Mouse (Mus musculus) heart, adult 11 months (tissue): Measurements from ENCODE around the gene Dtx3.
"Not testable (repeated sequence)": the region's sequence is repeated elsewhere in the genome, so short reads cannot be mapped to it uniquely, and the experiment has no call there.

Experiments used
- DNase-seq: peaks from one replicate; pipeline ENCODE4 v3.0.0; 2022

Gene Dtx3

DNA sequence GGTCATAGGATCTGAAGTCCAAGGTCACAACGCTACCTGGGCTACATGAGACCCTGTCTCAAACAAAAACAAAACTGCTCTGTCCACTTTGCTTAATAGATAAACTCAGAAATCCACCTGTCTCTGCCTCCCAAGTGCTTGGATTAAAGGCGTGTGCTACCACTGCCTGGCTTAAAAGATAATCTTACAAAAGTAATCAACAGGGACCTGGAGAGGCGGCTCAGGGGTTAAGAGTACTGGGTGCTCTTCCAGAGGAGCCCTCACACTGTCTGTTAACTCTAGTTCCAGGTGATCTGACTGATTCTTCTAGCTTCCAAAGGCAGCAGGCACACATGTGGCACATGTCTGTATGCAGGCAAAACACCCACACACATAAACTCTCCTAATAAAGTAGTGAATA is 7.6 kb upstream of the Dtx3 start:
- DNase-seq: no peak

DNA sequence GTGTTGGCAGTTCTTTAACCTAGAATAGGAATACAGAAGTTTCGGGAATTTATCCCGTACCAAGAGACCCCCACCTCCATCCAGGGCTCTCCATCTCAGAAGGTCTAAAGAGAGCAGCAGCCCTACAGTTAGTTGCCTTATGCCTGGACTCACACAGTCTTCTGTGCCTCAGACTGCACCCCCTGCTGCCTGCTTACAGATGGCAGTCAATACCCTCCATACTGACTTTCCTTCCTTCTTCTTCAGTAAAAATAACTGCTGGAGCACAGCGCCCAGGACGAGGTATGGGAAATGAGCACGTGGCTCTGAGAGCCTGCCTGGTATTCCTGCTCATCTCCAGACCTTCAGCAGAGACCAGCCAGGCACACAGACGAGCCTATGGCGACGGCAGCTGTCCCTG is 4.8 kb upstream of the Dtx3 start:
- peak; percentile 85 for DNase-seq

DNA sequence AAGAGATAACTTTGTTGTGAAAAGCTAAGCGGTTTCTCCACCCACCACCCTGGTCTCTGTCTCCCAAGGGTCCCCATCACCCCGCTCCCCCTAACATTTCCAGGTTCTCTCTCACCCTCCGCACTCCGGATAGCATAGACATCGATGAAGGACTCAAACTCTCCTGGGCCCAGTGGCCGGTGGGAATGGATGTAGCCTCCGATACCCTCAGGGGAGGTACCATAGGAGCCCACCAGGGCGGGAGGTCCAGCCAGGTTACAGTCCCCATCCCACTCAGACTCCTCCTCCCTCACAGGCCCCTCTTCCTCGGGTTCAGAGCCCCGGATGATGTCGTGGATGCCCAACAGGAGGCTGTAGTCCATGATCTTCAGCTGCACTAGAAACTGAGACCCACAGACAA is 3.9 kb upstream of the Dtx3 start:
- peak; percentile 93 for DNase-seq

DNA sequence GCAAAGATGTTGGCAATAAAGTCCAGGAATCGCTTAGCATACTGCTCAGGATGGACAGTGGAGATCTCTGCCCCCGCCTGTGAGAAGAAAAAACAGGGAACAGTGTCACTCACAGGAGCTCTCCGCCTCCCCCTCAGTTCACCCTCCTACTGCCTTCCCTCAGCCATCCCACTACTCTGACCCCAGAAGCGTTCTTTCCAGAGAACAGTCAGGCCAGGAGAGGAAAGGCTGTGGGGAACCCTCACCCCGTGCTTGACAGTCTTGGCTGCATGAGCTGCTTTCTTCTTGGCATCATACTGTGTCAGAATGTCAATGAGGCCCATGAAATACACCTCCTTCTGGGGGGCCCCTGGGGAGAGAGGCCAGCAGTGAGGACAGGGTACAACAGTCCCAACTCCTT is 3.5 kb upstream of the Dtx3 start:
- peak; percentile 92 for DNase-seq

DNA sequence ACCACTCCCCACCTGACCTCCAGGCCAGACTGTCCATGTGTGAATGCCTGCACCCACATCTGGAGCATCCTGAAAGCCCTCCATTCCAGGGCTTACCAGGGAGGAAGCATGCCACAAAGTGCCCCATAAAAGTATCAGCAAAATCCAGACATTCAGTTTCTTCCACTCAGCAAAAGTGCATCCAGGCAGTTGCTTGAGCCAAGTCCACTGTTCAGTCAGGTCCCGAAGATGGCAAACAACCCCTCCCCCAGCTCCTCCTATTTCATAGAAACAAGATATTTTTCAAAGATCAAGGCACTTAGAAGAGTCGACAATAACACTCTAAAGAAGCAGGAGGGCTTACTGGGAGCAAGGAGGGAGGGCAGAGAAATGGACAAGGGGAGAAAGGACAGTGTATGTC is 3.0 kb upstream of the Dtx3 start:
- DNase-seq: no peak

DNA sequence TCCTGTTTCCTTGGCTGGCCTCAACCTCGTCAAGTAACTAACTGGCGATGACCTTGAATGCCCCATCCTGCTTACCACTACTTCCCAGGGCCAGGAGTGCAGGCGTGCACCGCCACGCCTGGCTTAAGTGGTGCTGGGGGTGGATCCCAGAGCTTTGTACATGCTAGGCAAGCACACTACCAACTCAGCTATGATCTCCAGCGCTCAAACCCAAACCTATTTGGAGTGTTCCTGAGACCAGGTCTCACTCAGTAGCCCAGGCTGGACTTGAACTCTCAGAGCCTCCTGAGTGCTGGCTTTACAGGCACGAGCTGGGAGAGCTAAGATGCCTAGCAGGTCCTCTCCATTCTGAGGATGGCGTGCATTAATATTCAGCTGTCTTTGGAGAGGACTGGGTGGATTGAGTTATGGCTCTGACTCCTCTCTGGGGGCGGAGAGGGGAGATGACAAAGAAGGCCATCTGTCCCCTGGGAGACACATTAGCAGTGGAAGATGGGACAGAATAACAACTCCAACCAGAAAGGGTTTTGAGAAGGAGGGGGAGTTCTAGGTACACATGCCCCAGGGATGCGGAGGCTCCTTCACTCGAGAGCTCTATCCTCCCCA is 2.1 kb upstream of the Dtx3 start:
- peak; percentile 91 for DNase-seq

DNA sequence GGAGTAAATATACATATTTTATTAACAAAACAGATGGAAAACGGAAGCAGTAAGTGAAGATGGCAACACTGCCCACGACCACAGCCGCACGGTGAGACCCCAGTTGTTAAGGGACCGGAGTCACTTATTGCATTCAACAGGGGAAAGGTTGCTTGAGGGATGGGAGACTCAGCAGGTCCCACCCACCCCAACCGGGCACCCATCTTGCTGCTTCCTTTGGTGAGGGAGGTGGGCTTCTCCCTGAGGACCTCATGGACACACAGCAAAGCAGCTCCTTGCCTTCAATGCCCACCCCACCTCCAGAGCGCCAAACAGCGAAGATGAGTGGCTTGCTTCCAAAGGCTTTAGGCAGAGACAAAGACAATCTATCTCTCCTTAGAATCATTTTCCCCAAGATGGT is 1.6 kb upstream of the Dtx3 start:
- peak; percentile 93 for DNase-seq

DNA sequence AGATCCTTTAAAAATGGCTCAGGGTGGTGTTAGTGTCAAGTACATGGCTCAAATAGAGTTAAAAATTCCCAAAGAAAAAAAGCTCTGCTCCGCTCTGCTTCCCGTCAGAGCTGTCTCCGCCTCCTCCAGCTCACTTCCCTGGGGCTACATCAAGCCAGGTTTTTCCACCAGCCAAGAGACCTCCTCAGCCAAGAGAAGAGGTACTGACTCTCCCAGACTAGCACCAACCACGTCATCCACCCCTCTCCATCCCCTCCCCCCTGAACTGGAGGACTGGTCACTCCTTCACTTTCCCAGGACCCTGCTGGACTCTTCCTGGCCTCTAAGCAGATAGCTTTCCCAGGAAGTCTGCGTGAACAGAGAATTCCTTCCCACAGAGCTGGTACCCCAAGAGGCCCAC is 864 bp upstream of the Dtx3 start:
- DNase-seq: peak; percentile 99

DNA sequence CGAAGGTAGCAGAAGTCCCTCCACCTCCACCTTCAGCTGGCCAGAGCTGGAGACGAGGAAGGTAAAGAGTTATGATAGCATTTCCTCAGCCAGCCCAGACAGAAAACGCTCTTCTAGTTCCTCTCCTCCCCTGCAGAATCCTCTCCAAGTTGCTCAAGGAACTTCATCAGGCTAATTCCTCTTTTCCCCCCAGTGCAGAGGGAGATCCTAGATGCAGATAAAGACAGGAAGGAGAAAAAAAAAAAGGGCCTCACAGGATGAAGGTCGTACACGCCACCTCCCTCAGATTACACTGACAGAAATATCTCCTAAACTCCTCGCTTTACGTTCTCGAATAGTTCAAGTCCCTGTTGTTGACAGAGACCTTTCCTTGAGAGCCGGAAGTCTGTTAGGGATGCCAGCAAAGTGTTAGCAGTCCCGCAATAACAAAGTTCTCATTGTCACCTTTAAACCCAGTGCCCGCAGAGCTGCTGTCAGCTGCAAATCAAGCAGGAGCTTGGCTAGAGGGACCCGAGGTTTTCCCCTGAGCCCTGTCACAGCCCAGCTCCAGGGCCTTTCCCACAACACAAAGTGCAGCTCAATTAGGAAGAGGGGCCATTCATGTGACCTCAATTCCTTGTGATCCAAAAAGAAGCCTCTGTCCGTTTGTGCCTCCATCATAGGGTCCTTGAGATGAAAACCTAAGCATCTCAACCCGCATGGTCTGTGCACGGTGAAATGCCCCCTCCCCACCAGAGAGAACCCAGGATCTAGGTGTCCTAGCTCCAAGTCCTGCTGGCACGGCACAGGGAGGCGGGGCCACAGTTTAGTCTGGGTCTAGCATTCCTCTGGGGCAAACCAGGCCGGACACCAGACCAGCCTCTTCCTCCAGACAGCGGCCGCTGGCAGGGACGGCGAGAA is 850 bp downstream of the Dtx3 start:
- DNase-seq: peak; percentile 98

DNA sequence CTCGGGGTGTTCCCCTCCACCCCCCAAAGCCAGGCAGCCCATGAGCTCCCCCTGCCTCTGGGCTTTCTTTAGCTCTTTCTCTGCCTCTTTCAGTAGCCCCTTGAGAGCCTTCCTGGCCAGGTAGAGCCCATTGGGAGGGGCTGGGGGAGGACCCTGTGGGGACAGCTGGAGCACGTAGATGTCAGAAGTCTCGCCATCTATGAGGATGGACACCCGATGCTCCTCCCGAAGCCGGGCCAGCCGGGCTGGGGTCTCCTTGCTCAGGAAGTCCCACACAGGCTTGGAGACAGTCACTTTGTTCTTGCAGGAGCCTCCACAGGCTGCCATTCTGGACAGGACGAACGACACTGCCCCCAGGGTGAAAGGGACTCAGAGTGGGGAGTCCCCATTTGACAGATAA is 2.5 kb downstream of the Dtx3 start:
- peak; percentile 93 for DNase-seq

DNA sequence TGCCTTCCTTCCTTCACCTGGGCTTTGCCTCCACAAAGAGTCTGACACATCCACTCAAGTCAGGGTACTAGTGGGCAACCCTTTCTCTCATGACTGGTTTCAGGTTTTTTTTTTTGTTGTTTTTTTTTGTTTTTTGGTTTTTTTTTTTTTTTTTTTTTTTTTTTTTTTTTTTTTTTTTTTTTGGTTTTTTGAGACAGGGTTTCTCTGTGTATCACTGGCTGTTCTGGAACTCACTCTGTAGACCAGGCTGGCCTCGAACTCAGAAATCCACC is 3.5 kb downstream of the Dtx3 start:
- DNase-seq: not testable (repeated sequence)

DNA sequence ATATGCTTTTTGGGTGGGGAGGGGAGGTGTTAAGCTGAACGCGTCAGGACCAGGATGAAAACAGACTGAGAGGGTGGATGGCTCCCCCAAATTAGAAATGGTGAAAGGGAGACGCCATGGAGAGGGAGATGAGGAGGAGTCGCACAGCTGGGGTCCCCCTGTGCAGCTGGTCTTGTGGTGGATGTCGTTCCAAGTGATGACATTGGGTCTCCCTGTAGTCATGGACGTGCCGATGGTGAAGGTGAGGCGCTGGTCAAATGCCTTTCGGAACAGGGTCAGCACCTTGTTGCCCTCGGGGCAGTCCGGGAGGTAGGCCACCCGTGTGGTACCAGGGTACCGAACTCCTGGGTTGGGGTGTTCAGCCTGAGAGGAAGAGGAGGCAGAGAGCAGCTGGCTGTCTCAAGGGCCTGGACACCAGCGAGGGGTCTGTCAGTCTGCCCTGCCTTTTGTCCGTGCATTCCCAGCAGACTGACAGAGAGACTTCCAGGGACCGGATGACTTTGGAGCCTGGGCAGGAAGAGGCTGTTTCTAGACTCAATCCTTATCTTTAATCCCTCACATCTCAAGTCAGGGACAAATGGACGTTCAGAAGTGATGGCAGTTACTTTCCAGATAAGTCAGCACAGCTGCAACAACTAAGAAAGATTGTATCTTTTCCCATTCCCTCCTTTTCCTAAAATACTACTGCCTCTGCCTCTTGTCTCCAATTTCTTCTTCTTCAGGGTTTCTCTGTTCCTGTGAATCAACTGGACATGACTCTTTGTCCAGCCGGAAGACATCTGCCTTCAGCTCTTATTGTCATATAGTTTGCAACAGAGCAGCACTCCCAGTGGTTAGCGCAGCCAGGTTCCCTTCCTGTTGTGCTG is 4.1 kb downstream of the Dtx3 start:
- DNase-seq: peak; percentile 94

DNA sequence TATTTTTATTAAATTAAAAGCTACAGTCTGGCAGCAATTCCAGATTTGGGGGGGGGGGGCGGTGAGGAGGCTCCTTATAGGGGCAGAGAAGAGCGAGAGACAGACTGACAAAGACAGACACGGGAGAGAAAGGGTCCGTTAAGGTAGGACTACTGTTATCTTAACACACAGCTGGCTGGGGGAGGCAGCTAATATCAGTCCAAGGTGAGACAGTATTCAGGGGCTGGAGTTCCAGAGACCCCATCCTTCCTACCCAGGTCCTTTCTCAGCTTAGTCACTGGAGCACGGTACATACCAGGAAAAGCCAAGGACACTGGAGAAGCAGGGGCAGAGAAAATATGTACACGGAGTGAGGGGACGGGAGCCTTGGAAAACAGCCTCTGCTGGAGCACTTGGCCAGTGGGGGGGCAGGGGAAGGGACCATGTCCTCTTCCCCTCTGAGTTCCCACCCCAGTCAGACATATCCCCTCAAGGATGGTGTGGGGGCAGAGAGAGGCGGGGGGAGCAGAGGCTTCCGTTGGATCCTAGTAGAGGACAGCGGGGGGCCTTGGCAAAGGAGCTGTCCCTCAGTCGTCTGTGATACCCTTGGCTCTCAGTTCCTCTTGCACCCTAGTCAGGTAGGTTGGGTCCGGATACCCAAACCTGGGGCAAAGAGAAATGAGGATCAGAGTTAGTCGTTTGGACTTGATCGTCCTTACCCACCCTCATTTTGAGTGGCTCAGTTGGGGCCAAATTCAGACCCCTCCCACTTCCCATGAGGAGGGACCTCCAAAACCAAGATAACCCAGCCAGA is 4.9 kb downstream of the Dtx3 start:
- DNase-seq: peak; percentile 93

DNA sequence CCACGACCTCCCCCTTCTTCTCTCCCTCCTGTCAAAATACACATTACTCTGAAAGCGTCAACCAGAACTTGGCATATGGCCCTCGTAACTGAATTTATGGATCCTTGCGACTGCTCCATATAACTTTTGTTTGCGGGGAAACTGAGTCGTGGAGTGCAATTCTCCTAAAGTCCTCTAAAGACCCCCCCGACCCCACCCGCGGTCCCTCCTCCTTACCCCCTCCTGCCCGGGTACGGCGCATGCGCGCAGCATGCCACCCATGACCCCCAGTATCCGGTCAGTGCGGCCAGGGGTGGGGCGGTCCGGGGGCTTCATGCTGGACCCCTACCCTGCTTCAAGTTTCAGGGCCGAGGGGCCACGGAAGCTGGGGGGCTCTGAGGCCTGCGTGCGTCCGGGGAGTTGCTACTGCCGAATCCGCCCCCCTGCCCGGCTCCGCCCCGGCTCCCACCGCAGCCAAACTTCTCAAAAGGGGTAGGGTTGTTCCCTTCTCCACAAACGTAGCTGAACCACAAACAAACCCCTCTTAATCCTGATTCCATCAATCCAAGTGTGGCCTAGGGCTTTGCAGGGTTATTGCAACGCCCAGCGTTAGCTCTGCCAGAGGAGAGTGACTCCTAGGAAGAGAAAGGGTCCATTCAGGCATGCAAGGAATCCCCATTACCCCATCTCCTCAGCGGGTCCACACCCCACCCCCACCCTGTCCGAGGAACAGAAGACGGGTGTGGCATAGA is 5.7 kb downstream of the Dtx3 start, which contains the start of gene Arhgef25:
TSS of gene Arhgef25 (minus strand) at position 433 of the 731 bp plus-strand sequence.
- DNase-seq: peak; percentile 99

DNA sequence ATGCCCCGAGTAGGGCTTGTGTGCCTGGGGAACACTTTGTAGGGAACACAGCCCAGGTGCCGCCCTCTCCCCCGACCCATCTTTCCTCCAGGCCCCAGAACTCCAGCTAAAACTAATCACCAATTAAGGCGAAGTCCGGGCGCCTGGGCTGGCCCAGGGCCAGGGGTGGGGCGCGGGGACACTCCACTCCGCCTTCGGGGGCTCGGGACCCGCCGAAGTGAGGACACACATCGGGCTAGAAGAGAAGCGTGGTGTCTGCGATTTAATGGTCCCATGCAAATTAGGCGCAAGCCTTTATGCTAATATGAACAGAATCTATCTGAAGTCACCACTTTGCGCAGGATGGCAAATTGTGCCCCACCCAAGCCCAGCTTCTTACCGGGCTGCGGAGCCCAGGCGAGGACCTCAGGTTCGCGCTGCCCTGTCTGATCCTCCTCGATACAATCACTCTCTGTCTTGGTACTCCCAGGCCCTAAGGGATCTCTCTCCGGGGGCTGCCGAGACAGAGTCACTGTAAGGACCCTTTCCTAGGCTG is 6.3 kb downstream of the Dtx3 start:
- DNase-seq: peak; percentile 97

DNA sequence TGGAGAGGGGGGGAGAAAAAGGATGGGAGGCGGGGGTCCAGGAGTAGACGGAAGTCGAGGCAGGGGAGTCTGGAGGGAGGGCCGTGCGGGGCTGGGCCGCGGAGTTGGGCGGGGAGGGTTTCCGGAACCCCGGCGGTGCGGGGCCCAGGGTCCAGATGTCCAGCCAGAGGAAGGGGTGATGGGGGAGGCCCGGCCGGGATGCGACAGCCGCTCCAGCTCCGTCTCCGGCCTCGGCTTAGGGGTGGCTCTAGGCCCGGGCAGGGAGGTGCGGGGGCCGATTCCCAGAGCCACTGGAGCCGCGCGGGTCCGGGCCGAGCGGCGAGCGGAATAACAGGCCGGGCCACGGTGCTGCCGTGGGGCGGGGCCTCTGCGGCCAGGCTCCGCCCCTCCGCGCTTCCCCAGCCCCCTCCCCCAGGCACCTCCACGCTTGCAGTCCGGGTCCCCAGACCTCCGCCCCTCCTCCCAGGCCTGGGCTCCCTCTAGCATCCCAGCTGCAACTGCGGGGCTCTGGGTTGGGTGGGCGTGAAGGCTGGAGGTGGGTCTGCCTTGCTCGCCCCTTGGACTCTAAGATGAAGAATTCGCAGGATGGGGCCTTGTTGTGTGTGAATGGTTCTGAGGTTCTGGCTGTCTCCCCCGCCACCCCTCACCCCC is 6.9 kb downstream of the Dtx3 start:
- DNase-seq: peak; percentile 98

DNA sequence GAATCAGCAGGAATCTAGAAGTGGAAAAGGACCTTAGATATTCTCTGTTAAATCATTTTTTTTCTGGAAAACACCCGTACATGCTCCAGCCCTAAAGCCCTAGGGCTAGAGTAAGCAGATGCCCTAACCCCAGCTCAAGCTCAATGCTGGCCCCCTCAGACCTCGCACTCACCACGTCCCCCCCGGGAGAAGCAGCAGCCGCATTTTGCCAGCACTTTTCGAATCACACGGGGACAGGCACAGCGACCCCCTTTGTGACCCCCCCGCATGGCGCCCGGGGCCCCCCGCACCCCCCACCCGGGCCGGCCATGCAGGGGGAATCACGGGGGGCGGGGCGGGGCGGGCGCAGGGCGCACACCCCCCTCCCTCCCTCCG is 7.5 kb downstream of the Dtx3 start:
- DNase-seq: peak; percentile 93

DNA sequence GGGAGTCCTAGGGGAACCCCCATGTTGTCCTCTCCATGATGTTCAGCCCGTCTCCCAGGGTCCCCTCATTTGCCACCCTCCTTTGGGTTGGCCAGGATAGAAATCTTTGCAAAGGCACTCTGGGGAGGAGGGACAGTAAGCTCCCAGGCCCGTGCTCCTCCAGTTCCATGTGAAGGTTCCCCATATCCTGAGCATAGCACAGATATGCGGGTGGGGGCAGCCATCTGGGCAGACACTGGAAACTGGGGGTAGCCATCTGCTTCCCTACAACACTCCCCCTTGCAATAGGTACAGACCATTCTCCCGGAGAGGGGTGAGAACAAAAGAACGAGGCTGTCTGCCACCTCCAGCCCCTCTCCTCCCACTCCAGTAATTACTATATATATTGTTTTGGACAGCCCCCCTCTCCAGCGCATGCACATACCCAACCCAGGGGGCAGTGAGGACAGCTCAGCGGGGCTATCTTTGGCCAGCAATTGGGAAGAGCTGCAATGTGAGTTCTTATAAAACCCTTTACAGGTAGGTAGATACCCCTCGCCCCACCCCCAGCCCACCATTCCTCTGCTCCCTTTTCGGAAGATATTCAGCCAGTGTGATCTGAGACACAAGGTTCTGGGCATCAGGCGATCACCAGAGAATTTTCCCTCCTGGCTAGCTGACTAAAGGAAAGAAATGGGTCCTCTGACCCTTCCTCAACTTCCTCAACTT is 8.0 kb downstream of the Dtx3 start:
- DNase-seq: peak; percentile 89

DNA sequence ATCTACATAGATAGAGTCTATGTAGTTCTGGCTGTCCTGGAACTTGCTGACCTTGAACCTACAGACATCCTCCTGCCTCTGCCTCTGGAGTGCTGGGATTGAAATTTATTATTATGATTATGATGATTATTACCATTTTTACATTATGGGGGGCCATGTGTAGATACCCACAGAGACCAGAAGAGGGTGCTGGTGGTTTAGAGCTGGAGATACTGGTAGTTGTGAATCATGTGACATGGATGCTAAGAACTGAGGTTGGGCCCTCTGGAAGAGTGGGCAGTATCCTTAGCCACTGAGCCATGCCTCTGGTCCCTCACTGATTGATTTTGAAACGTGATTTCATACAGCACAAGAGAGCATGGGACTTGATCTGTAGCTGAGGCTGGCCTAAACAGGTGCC is 9.1 kb downstream of the Dtx3 start:
- no peak for DNase-seq

DNA sequence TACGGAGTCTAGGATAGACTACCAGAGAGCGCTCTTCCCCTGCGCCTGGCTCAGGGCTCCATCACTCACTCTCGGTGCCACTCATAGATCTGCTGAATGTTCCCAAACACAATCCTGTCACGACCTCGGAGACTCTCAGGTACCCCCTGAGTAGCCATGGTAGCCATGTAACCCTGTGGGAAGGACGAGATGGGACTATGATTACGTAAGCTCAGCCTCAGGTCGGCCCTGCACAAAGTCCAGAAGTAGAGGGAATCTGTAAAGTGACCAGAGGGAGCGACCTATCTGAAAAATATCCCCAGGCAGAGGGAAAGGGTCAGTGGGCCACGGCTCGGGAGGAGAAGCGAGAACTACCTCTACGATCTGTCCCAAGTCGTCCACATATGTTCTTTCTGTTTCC is 10.0 kb downstream of the Dtx3 start:
- peak; percentile 90 for DNase-seq

DNA sequence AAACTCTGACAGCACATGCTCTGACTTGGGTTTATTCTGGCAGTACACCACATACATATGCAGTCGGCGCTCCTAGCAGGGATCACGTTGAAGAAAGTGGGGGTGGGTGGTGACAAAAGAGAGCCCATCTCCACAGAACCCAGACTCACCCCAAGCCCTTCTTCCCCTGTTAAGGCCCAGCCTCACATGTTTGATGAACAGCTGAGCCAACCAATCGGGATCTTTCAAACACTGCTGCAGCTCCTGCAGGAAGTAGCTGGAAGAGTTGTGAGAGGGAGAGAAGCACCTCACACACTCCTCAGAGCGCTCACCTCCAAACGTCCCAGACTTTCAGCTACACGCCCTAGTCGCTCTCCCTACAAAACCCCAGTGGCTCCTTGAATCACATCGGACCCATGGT is 10.4 kb downstream of the Dtx3 start:
- DNase-seq: peak; percentile 90
